Mouse (Mus musculus) Patski (cell line): ENCODE results near the gene 1190002N15Rik. TPM values are rescaled to one million over a fixed set of nuclear protein-coding genes. Genes with fewer than 3 reads are reported as not detected.

Source experiments
- ATAC-seq: fragments of 100-300 bp; one replicate; pipeline ENCODE4 v1.8.0; 2021
- CTCF ChIA-PET: fragments of 350-600 bp; sonication (Branson Sonifier 250); formaldehyde crosslinking; loops from one replicate; lab custom pipeline; 2022; ENCODE audit warnings: inconsistent platforms; lab: Charles Lee
- POLR2A ChIA-PET: fragments of 350-600 bp; sonication (Branson Sonifier 250); formaldehyde crosslinking; loops from one replicate; lab custom pipeline; 2022; ENCODE audit warnings: antibody characterized with exemption, inconsistent platforms; lab: Charles Lee
- DNase-seq: peaks from one replicate; pipeline ENCODE4 v3.0.0-alpha.2; 2011; ENCODE audit warnings: low read depth, low spot score
- H3K27me3 ChIP-seq: fragments of 371-371 bp; one replicate; pipeline ENCODE4 v1.5.1; 2021
- CTCF ChIP-seq: fragments of 100-300 bp; IDR thresholded peaks from one replicate; pipeline ENCODE4 v1.5.1; 2021
- in situ Hi-C: fragments of 300-500 bp; cut with MboI; formaldehyde crosslinking; loops from 3 replicates; pipeline ENCODE4 v1.11.1; 2018; ENCODE audit warnings: low pct_unique_long_range_greater_than_20kb, mixed read lengths
- polyA plus RNA-seq: library from polyadenylated mRNA; unstranded; gene quantifications from one replicate; pipeline ENCODE4 v1.2.3, GENCODE M21; 2021

1190002N15Rik gene
- polyA plus RNA-seq, 1 experiment from 2014 or later, result 12.3 TPM

DNA sequence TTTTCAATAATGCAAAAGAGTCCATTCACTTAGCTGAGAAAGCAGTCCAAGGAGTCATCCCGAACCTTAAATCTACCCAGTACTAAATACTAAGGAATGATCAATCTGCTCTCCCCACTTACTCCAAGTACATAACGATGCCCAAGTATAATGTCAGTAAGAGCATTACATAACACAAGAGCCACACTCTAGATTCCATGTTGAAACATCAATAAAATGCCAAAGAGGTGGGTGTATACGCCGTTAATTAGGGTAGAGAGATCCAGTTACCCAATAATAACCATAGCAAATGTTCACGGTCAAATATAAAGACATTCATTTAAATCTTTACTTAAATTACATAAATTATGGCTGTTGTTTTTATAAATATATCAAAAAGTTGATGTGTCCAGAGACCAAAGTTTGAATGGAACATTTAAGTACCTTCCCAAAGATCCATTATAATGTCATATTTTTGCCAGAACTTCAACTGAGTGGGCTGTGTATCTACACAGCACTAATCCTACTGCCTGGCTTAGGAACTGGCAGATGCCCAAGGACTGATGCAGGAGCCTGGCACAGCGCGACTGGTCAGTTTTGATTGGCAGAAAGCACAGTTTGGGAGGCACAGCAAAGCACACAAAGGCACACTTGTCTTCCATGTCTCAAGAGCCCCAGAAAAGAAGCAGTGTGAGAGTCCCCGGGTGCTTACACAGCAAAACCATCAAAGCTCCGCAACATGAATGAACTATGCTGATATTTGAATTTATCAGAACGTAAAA lies 55.5 kb downstream of the 1190002N15Rik start:
- in situ Hi-C loops, result no loop called here
- peak; percentile 35 for ATAC-seq
- no peak for DNase-seq
- CTCF ChIA-PET, result interaction anchor here (0.7 to 2.9 kb wide), 3 partner anchors 12 to 47 kb away, joined by 3 to 10 read pairs (median 3); no protein-coding TSS in a partner anchor
- H3K27me3 ChIP-seq, result no peaks in the 10 kb centered on the region
- TF ChIP-seq CTCF, result no peak
- POLR2A ChIA-PET, result no interaction called here

DNA sequence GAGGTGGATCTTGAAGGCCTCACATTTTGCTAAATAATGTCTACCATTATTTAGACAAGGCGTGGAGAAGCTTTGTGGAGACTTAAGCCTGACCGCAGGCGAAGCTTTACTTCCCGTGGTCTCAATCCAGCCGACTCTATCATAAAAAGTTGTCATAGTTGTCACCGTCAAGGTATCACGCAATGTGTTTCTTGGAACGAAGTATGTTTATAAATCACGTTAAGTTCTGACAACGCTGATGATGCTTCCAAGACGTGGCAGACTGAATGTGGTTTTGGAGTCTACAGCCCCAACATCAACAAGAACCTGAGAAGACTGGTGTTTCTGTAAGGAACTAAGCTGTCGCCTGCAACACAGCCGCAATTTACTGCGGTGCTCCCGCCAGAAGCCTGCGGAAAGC lies 56.8 kb downstream of the 1190002N15Rik start:
- H3K27me3 ChIP-seq, result no peaks in the 10 kb centered on the region
- CTCF ChIA-PET, result no interaction called here
- no peak for ATAC-seq
- in situ Hi-C loops, result no loop called here
- TF ChIP-seq CTCF, result no peak
- DNase-seq, result no peak
- POLR2A ChIA-PET, result no interaction called here

DNA sequence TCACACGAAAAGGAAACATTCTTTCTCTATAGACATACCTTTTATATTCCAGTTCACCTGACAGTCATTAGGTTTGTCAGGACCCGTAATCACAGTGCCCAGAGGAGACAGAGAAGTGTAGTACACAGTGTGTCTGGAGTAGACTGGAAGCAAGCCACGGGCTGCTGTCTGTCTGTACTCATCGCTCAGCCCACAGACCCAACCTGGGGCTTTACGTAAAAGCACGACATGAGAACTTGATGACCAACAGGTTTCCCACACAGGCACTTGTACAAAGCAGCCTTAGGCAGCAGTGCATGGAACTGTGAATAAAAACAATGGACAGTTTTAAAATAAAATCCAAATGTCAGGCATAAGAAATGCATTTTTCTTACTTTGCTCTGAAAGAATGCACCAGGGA lies 58.5 kb downstream of the 1190002N15Rik start:
- no peaks in the 10 kb centered on the region for H3K27me3 ChIP-seq
- in situ Hi-C loops, result no loop called here
- ATAC-seq (no peak), DNase-seq (no peak)
- no peak for TF ChIP-seq CTCF
- POLR2A ChIA-PET, result no interaction called here
- CTCF ChIA-PET, result no interaction called here

DNA sequence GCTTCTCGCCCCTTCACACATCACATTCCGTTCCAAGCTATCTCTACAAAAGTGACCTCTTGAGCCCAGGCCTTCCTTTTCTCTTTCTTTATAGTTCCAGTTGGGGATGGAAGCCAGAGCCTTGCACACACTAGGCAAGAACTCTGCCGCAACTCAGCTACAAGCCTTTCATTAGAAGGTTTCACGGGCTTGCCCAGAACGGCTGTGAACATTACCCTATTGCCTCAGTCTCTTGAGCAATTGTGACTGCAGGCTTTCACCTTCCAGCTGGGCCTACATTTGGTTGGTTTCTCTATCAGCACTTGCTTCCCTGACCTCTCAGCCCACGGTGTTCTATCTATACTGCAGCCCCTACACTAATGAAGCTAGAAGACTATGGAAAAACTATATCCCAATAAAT lies 58.9 kb downstream of the 1190002N15Rik start:
- no peaks in the 10 kb centered on the region for H3K27me3 ChIP-seq
- CTCF ChIA-PET, result no interaction called here
- in situ Hi-C loops, result no loop called here
- DNase-seq (no peak), ATAC-seq (no peak)
- POLR2A ChIA-PET, result no interaction called here
- no peak for TF ChIP-seq CTCF

- no peaks in the 10 kb centered on the region for H3K27me3 ChIP-seq
- no peak for DNase-seq
- CTCF ChIA-PET, result no interaction called here
- ATAC-seq, result no peak
- no peak for TF ChIP-seq CTCF
- POLR2A ChIA-PET, result interaction anchor here (0.7 kb wide), 1 partner anchor 54 kb away, joined by 3 read pairs; no protein-coding TSS in a partner anchor
- in situ Hi-C loops, result no loop called here
These were observed 61.9 kb downstream of the 1190002N15Rik start for GRCm38 (mm10) chr9:94475973-94476372.

DNA sequence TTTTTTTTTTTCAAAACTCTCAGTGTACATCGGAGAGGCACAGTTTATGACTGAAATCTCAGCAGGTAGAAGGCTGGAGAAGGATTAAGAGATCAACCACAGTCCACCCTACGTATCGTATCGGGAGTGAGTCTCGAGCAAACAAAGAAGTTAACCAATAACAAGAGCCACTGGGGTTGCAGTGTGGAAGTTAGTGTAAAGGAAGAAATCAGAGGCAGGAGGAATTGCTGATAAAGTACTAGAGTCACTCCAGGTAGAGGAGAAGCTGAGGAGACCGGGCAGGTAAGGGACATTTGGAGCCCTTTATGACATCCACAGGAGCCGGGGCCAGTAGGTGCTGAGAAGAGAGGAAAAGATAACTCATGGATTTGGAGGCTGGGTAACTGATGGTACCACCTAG lies 64.0 kb downstream of the 1190002N15Rik start:
- no peak for TF ChIP-seq CTCF
- no peak for ATAC-seq
- H3K27me3 ChIP-seq, result no peaks in the 10 kb centered on the region
- CTCF ChIA-PET, result no interaction called here
- DNase-seq, result no peak
- in situ Hi-C loops, result no loop called here
- POLR2A ChIA-PET, result no interaction called here

- ChIA-PET CTCF (no interaction called here), POLR2A (no interaction called here)
- no peak for TF ChIP-seq CTCF
- DNase-seq, result no peak
- no peak for ATAC-seq
- in situ Hi-C loops, result no loop called here
- no peaks in the 10 kb centered on the region for H3K27me3 ChIP-seq
These were observed 64.8 kb downstream of the 1190002N15Rik start for GRCm38 (mm10) chr9:94472963-94473582.

DNA sequence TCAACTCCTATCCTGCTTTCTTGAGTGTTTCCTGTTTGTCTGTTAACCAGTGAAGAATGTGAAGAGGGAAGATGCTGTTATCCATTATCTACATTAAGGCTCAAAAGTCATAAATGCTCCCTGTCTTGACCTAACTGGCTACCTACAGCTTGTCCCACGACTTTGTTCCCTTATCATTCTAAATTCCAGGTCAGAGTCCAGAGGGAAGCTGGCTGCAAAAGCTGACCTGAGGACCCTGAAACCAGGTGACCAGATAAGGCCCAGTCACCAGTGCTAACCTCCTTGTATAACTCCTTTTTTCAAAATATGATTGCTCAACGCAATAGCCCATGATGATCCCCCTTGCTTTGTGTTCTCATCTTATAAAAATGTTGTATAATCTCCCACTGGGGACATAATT lies 66.4 kb downstream of the 1190002N15Rik start:
- in situ Hi-C loops, result no loop called here
- TF ChIP-seq CTCF, result no peak
- DNase-seq (no peak), ATAC-seq (no peak)
- H3K27me3 ChIP-seq, result no peaks in the 10 kb centered on the region
- ChIA-PET POLR2A (no interaction called here), CTCF (no interaction called here)

Other genes with a start within 250 kb of the 1190002N15Rik start
- 1.1 TPM for gene Slc9a9, start 131.8 kb upstream of the 1190002N15Rik start, polyA plus RNA-seq